Comparison of ENCODE assay signal across 8 mouse cellular contexts in genomic region chr6:86397257-86397980, GRCm38 (mm10). TPM values are rescaled to one million over a fixed set of nuclear protein-coding genes. Genes with fewer than 3 reads are reported as not detected.
A peak's percentile ranks its signal among the peaks of the same experiment; 100 is the strongest.
DNase-seq lines count a peak whose midpoint lies in the region; ATAC-seq and TF ChIP-seq lines count a peak whose summit lies in the region.

No protein-coding gene starts in this region.

- peaks cover 5% of the 10 kb centered on the region; the same call in 1 of the 2 replicates for H3K36me3 ChIP-seq in forebrain, postnatal 0 days (ENCODE audit: insufficient read depth)
- H3K36me3 ChIP-seq in lung, postnatal 0 days (ENCODE audit: insufficient read depth, low read length) = no peaks in the 10 kb centered on the region

- 3% methylated on average over 14 of the region's 14 CpGs for WGBS in cerebellum, adult 2 months
- 3% methylated on average over 14 of the region's 14 CpGs for WGBS in forebrain, postnatal 0 days
- WGBS in lung, postnatal 0 days = 2% methylated on average over 14 of the region's 14 CpGs

- H3K9ac ChIP-seq in forebrain, postnatal 0 days = peak overlapping the region; percentile 97
- H3K9ac ChIP-seq in lung, postnatal 0 days (replicated peaks; ENCODE audit: low read depth) = 0 out of 2 replicates have a peak overlapping the region, but pooled peaks have one; percentile 39

- no peak for TF ChIP-seq EP300 in lung, postnatal 0 days (IDR thresholded peaks at IDR 0.05)

- TF ChIP-seq POLR2A in cerebellum, adult 2 months (IDR thresholded peaks at IDR 0.05; ENCODE audit: borderline replicate concordance, insufficient read depth, low read length) = no peak

- intact Hi-C loops in gastrocnemius, postnatal 36 days (cut with DNase I) = no loop called here

- DNase-seq in cerebellum, adult 2 months = no peak
- DNase-seq in 416B (ENCODE audit: low read depth) = peak; percentile 61
- no peak for DNase-seq in forebrain, postnatal 0 days
- DNase-seq in lung, postnatal 0 days (ENCODE audit: low spot score) = peak; percentile 41
- no peak for DNase-seq in frontal cortex, adult 2 months (ENCODE audit: extremely low spot score in 1 of 2, low spot score in 1 of 2)
- no peak for DNase-seq in gastrocnemius, postnatal 36 days
- DNase-seq in kidney, postnatal 10 days = no peak

- H3K9me3 ChIP-seq in forebrain, postnatal 0 days (ENCODE audit: low read length) = no peaks in the 10 kb centered on the region
- H3K9me3 ChIP-seq in lung, postnatal 0 days (ENCODE audit: low read length) = no peaks in the 10 kb centered on the region

- H3K4me1 ChIP-seq in cerebellum, adult 2 months (ENCODE audit: control insufficient read depth, insufficient read depth, low read length) = peaks cover 3% of the 10 kb centered on the region; the same call in 1 of the 2 replicates
- peaks cover 13% of the 10 kb centered on the region for H3K4me1 ChIP-seq in forebrain, postnatal 0 days (ENCODE audit: insufficient read depth)
- peaks cover 14% of the 10 kb centered on the region; the same call in 1 of the 2 replicates for H3K4me1 ChIP-seq in lung, postnatal 0 days (ENCODE audit: insufficient read depth, low read depth, low read length)

- TF ChIP-seq CTCF in cerebellum, adult 2 months (IDR thresholded peaks at IDR 0.05; ENCODE audit: borderline replicate concordance, insufficient read depth, low read depth, low read length) = no peak
- no peak for TF ChIP-seq CTCF in forebrain, postnatal 0 days (IDR thresholded peaks at IDR 0.05; ENCODE audit: low read depth)
- TF ChIP-seq CTCF in lung, postnatal 0 days (IDR thresholded peaks at IDR 0.05) = no peak; the same call in 1 of the 2 replicates

- H3K4me3 ChIP-seq in cerebellum, adult 2 months (replicated peaks; ENCODE audit: insufficient read depth, low read depth, low read length) = peak overlapping the region; percentile 87
- H3K4me3 ChIP-seq in forebrain, postnatal 0 days (ENCODE audit: low read depth, low read length) = peak overlapping the region; percentile 85
- peak overlapping the region; percentile 61 for H3K4me3 ChIP-seq in lung, postnatal 0 days (ENCODE audit: low read depth, low read length)

- no peaks in the 10 kb centered on the region for H3K27me3 ChIP-seq in cerebellum, adult 2 months (ENCODE audit: control insufficient read depth, insufficient read depth, low read length)
- no peaks in the 10 kb centered on the region for H3K27me3 ChIP-seq in forebrain, postnatal 0 days (ENCODE audit: insufficient read depth, low read length)
- no peaks in the 10 kb centered on the region for H3K27me3 ChIP-seq in lung, postnatal 0 days (replicated peaks; ENCODE audit: insufficient read depth, low read length)

- H3K27ac ChIP-seq in cerebellum, adult 2 months (ENCODE audit: insufficient read depth, low read length) = no peak overlapping the region
- H3K27ac ChIP-seq in forebrain, postnatal 0 days (ENCODE audit: low read depth, low read length) = peak overlapping the region; percentile 95
- H3K27ac ChIP-seq in lung, postnatal 0 days (ENCODE audit: low read length) = peak overlapping the region; percentile 44

- ATAC-seq in cerebellum, adult (ENCODE audit: insufficient number of reproducible peaks, low FRiP score, low TSS enrichment) = no peak
- ATAC-seq in forebrain, postnatal 0 days = peak; percentile 60
- peak; percentile 24 for ATAC-seq in lung, postnatal 0 days

- peak overlapping the region; percentile 71 for H3K4me2 ChIP-seq in forebrain, postnatal 0 days (ENCODE audit: low read depth)
- peak overlapping the region; percentile 72 for H3K4me2 ChIP-seq in lung, postnatal 0 days (replicated peaks; ENCODE audit: low read depth, low read length)

RNA-seq across cellular contexts. Expression of gene Pcyox1, which starts 0.5 kb away (rescaled TPM):
- 59.5 and 61.1 TPM in 2 replicates for polyA plus RNA-seq in cerebellum, adult 2 months (2012; rRNA removed)
- 105 and 113 TPM in 2 replicates for total RNA-seq in forebrain, postnatal 0 days (2014; rRNA removed)
- 90.1 and 99.2 TPM in 2 replicates for polyA plus RNA-seq in forebrain, postnatal 0 days (2015; fragmentation: Nextera tagmentation; extraction: Ambion mirVana)
- 54.2 and 58.6 TPM in 2 replicates for polyA plus RNA-seq in lung, postnatal 0 days (2015; fragmentation: Nextera tagmentation; extraction: Ambion mirVana)
- polyA plus RNA-seq in frontal cortex, adult 2 months (2012; rRNA removed) = 57.1 and 69.2 TPM in 2 replicates
- total RNA-seq in gastrocnemius, postnatal 36 days (2021) = 10 to 100 TPM; 53.1 to 54.2 TPM

RNA-seq across cellular contexts. Expression of gene Tia1, which starts 6.6 kb away (rescaled TPM):
- polyA plus RNA-seq in cerebellum, adult 2 months (2012; rRNA removed) = 119 and 133 TPM in 2 replicates
- 201 and 252 TPM in 2 replicates for total RNA-seq in forebrain, postnatal 0 days (2014; rRNA removed)
- polyA plus RNA-seq in forebrain, postnatal 0 days (2015; fragmentation: Nextera tagmentation; extraction: Ambion mirVana) = 150 and 191 TPM in 2 replicates
- polyA plus RNA-seq in lung, postnatal 0 days (2015; fragmentation: Nextera tagmentation; extraction: Ambion mirVana) = 59.1 and 66.3 TPM in 2 replicates
- polyA plus RNA-seq in frontal cortex, adult 2 months (2012; rRNA removed) = 163 and 204 TPM in 2 replicates
- total RNA-seq in gastrocnemius, postnatal 36 days (2021) = 10 to 100 TPM; 18.9 to 20.1 TPM

RNA-seq across cellular contexts. Expression of gene Snrpg, which starts 26.3 kb away (rescaled TPM):
- 62.2 and 74.2 TPM in 2 replicates for polyA plus RNA-seq in cerebellum, adult 2 months (2012; rRNA removed)
- total RNA-seq in forebrain, postnatal 0 days (2014; rRNA removed) = 72.0 and 101 TPM in 2 replicates
- polyA plus RNA-seq in forebrain, postnatal 0 days (2015; fragmentation: Nextera tagmentation; extraction: Ambion mirVana) = 308 and 448 TPM in 2 replicates
- polyA plus RNA-seq in lung, postnatal 0 days (2015; fragmentation: Nextera tagmentation; extraction: Ambion mirVana) = 234 and 251 TPM in 2 replicates
- polyA plus RNA-seq in frontal cortex, adult 2 months (2012; rRNA removed) = 62.4 and 65.0 TPM in 2 replicates
- total RNA-seq in gastrocnemius, postnatal 36 days (2021) = 10 to 100 TPM; 23.0 to 26.7 TPM

RNA-seq across cellular contexts. Expression of gene Gm44790, which starts 29.0 kb away (rescaled TPM):
- polyA plus RNA-seq in cerebellum, adult 2 months (2012; rRNA removed) = 0.82 and 1.1 TPM in 2 replicates
- total RNA-seq in forebrain, postnatal 0 days (2014; rRNA removed) = not detected in 2 replicates
- polyA plus RNA-seq in forebrain, postnatal 0 days (2015; fragmentation: Nextera tagmentation; extraction: Ambion mirVana) = 0.67 and 2.0 TPM in 2 replicates
- not detected in 2 replicates for polyA plus RNA-seq in lung, postnatal 0 days (2015; fragmentation: Nextera tagmentation; extraction: Ambion mirVana)
- polyA plus RNA-seq in frontal cortex, adult 2 months (2012; rRNA removed) = 0.82 and 1.1 TPM in 2 replicates
- total RNA-seq in gastrocnemius, postnatal 36 days (2021) = 1 to 10 TPM in 1 of 2 experiments, not detected in 1; 1.2 TPM

RNA-seq across cellular contexts. Expression of gene Fam136a, which starts 32.0 kb away (rescaled TPM):
- 22.4 and 22.6 TPM in 2 replicates for polyA plus RNA-seq in cerebellum, adult 2 months (2012; rRNA removed)
- total RNA-seq in forebrain, postnatal 0 days (2014; rRNA removed) = 65.9 and 85.8 TPM in 2 replicates
- polyA plus RNA-seq in forebrain, postnatal 0 days (2015; fragmentation: Nextera tagmentation; extraction: Ambion mirVana) = 75.1 and 75.2 TPM in 2 replicates
- polyA plus RNA-seq in lung, postnatal 0 days (2015; fragmentation: Nextera tagmentation; extraction: Ambion mirVana) = 44.7 and 45.3 TPM in 2 replicates
- 25.9 and 33.8 TPM in 2 replicates for polyA plus RNA-seq in frontal cortex, adult 2 months (2012; rRNA removed)
- 10 to 100 TPM; 11.9 to 15.1 TPM for total RNA-seq in gastrocnemius, postnatal 36 days (2021)

Comparison
In these comparisons a context has a peak if more than half of its experiments do, and no peak if none do; other contexts are left out.
1. DNase-seq: peak in 416B (single experiment) and lung, postnatal 0 days (single experiment); none in cerebellum, adult 2 months (0 of 2), forebrain, postnatal 0 days (single experiment), frontal cortex, adult 2 months (0 of 2), gastrocnemius, postnatal 36 days (0 of 2) and kidney, postnatal 10 days (single experiment).
2. Peak in every context shown above with its lines, with median percentiles within 50 percentile points of each other: H3K4me3 ChIP-seq.